Mouse (Mus musculus): ENCODE measurements at regions not wholly inside any gene's neighbourhood (a gene's known extent, or its start where the extent isn't known, plus 50 kb on each side); places are given as distances from the start of the nearest gene placed in this dataset.

- no peak for ATAC-seq (ENCODE audit: low FRiP score)
- 94% methylated on average over 3 of the region's 3 CpGs for WGBS
- DNase-seq (ENCODE audit: low spot score), result no peak
- H3K4me3 ChIP-seq (ENCODE audit: low read depth, low read length), result no peak overlapping the region
- no peaks in the 10 kb centered on the region for H3K9me3 ChIP-seq (ENCODE audit: control insufficient read depth, low read length)
- H3K27me3 ChIP-seq (ENCODE audit: control insufficient read depth, insufficient read depth, low read length), result no peaks in the 10 kb centered on the region
- H3K9ac ChIP-seq (ENCODE audit: low read depth, low read length), result no peak overlapping the region
- no peaks in the 10 kb centered on the region for H3K36me3 ChIP-seq (ENCODE audit: control insufficient read depth, insufficient read depth, low read length)
- H3K4me1 ChIP-seq (replicated peaks; ENCODE audit: control insufficient read depth, insufficient read depth, low read length), result no peaks in the 10 kb centered on the region
- no peak overlapping the region for H3K4me2 ChIP-seq (replicated peaks; ENCODE audit: low read depth, low read length)
- no peak overlapping the region for H3K27ac ChIP-seq (ENCODE audit: low read depth, low read length)
Measured at GRCm38 (mm10) chr10:66941974-66942373, 154.0 kb upstream of the Jmjd1c start.

DNA sequence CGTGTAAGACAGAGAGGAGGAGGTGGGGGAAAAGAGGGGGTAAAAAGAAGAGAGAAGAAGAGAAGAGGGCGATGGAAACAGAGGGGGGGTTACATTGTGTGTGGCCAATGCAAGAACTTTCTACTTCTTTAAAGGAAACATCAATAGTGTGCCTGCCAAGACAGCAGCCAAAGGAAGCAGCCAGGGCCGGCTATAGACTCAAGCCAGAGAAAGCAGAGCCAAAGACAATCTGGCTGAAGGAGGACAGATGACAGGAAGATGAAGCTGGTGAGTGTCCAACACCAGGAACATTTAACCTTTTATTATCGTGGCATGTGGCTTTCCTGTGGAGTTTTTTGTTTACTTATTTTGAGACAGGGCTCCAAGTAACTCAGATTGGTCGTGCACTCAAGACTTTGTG, 152.1 kb upstream of the Jmjd1c start:
- 66% methylated on average over 5 of the region's 5 CpGs for WGBS
- Histone ChIP-seq H3K27ac (ENCODE audit: low read depth, low read length) (no peak overlapping the region), H3K4me3 (ENCODE audit: low read depth, low read length) (no peak overlapping the region), H3K4me1 (replicated peaks; ENCODE audit: control insufficient read depth, insufficient read depth, low read length) (no peaks in the 10 kb centered on the region), H3K9ac (ENCODE audit: low read depth, low read length) (no peak overlapping the region), H3K4me2 (replicated peaks; ENCODE audit: low read depth, low read length) (no peak overlapping the region), H3K27me3 (ENCODE audit: control insufficient read depth, insufficient read depth, low read length) (no peaks in the 10 kb centered on the region), H3K9me3 (ENCODE audit: control insufficient read depth, low read length) (no peaks in the 10 kb centered on the region), H3K36me3 (ENCODE audit: control insufficient read depth, insufficient read depth, low read length) (no peaks in the 10 kb centered on the region)
- no peak for DNase-seq (ENCODE audit: low spot score)
- ATAC-seq (ENCODE audit: low FRiP score), result no peak

DNA sequence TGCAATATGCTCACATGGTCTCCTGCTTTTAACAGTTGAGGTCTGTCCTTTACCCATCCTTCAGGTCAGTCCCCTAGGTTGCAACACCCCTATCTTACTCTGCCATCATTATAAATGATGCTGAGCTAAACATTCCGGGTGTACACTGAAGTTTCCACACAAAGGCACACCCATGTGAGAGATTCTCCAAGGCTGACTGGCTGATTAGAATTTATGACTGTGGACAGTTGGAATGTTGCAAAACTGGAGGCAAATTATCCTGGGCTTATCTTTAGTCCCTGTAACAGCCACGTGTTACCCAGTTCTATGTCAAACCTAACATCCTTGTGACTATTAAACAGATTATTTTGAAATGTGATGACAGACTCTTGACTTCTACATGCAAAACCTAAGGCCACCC, 149.8 kb upstream of the Jmjd1c start:
- ATAC-seq (ENCODE audit: low FRiP score) (no peak), DNase-seq (ENCODE audit: low spot score) (no peak)
- no peaks in the 10 kb centered on the region for H3K9me3 ChIP-seq (ENCODE audit: control insufficient read depth, low read length)
- H3K4me2 ChIP-seq (replicated peaks; ENCODE audit: low read depth, low read length), result no peak overlapping the region
- H3K4me3 ChIP-seq (ENCODE audit: low read depth, low read length), result no peak overlapping the region
- H3K36me3 ChIP-seq (ENCODE audit: control insufficient read depth, insufficient read depth, low read length), result no peaks in the 10 kb centered on the region
- H3K4me1 ChIP-seq (replicated peaks; ENCODE audit: control insufficient read depth, insufficient read depth, low read length), result no peaks in the 10 kb centered on the region
- no peak overlapping the region for H3K9ac ChIP-seq (ENCODE audit: low read depth, low read length)
- no peak overlapping the region for H3K27ac ChIP-seq (ENCODE audit: low read depth, low read length)
- 87% methylated on average over 2 of the region's 2 CpGs for WGBS
- H3K27me3 ChIP-seq (ENCODE audit: control insufficient read depth, insufficient read depth, low read length), result no peaks in the 10 kb centered on the region

- Histone ChIP-seq H3K9me3 (ENCODE audit: control insufficient read depth, low read length) (no peaks in the 10 kb centered on the region), H3K4me2 (replicated peaks; ENCODE audit: low read depth, low read length) (no peak overlapping the region), H3K4me3 (ENCODE audit: low read depth, low read length) (no peak overlapping the region), H3K27ac (ENCODE audit: low read depth, low read length) (no peak overlapping the region), H3K4me1 (replicated peaks; ENCODE audit: control insufficient read depth, insufficient read depth, low read length) (no peaks in the 10 kb centered on the region), H3K9ac (ENCODE audit: low read depth, low read length) (no peak overlapping the region), H3K36me3 (ENCODE audit: control insufficient read depth, insufficient read depth, low read length) (no peaks in the 10 kb centered on the region), H3K27me3 (ENCODE audit: control insufficient read depth, insufficient read depth, low read length) (no peaks in the 10 kb centered on the region)
- ATAC-seq (ENCODE audit: low FRiP score), result no peak
- no peak for DNase-seq (ENCODE audit: low spot score)
- 96% methylated on average over 2 of the region's 2 CpGs for WGBS
Measured at GRCm38 (mm10) chr10:66948329-66948728, 147.6 kb upstream of the Jmjd1c start.

GRCm38 (mm10) chr10:66950441-66950840, 145.5 kb upstream of the Jmjd1c start:
- ATAC-seq (ENCODE audit: low FRiP score) (no peak), DNase-seq (ENCODE audit: low spot score) (no peak)
- no peak overlapping the region for H3K4me3 ChIP-seq (ENCODE audit: low read depth, low read length)
- 88% methylated on average over 4 of the region's 4 CpGs for WGBS
- H3K9me3 ChIP-seq (ENCODE audit: control insufficient read depth, low read length), result no peaks in the 10 kb centered on the region
- H3K4me2 ChIP-seq (replicated peaks; ENCODE audit: low read depth, low read length), result no peak overlapping the region
- H3K4me1 ChIP-seq (replicated peaks; ENCODE audit: control insufficient read depth, insufficient read depth, low read length), result no peaks in the 10 kb centered on the region
- no peaks in the 10 kb centered on the region for H3K27me3 ChIP-seq (ENCODE audit: control insufficient read depth, insufficient read depth, low read length)
- no peaks in the 10 kb centered on the region for H3K36me3 ChIP-seq (ENCODE audit: control insufficient read depth, insufficient read depth, low read length)
- H3K9ac ChIP-seq (ENCODE audit: low read depth, low read length), result no peak overlapping the region
- H3K27ac ChIP-seq (ENCODE audit: low read depth, low read length), result no peak overlapping the region

DNA sequence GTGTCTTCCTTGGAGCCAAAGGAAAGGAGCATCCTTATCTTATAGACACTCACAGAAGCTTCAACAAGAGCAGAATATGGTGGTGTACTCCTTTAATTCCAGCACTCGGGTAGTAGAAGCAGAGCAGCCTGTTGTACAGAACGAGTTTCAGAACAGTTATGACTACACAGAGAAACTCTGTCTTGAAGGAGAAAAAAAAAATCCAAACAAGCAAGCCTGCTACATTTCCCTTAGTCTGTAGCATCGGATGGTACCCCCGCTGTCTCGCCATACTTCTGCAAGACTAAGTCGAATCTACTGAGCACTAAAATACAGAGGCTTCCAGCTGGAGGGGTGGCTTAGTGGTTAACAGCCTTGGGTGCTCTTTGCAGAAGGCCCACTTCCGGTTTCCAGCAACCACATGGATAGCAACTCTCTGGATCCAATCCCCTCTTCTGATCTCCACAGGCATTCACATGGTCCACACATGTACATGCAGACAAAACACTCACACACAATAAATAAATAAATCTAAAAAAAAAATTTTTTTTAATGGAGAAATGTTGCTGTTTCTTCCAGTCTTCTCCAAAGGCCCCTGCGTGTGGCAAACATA, 144.6 kb upstream of the Jmjd1c start:
- WGBS, result 89% methylated on average over 8 of the region's 8 CpGs
- no peak for ATAC-seq (ENCODE audit: low FRiP score)

DNA sequence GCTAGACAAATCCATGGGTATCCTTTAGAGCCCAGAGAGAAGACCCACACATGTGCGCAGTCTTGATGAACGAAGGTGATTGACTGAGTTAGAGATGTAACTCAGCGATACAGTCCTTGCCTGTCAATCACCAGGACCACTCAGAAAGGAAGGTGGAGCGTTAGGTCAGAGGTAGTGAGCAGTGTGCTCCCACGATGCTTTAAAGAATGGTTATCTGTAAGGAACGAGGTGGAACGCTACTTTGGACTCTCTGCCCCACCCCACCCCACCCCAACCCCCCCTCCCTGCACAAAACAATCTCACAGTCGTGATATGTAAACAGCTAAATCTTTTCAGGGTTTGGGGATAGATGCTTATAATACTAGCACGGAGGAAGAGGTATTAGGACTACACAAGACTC, 144.0 kb upstream of the Jmjd1c start:
- Histone ChIP-seq H3K27ac (ENCODE audit: low read depth, low read length) (no peak overlapping the region), H3K9me3 (ENCODE audit: control insufficient read depth, low read length) (no peaks in the 10 kb centered on the region), H3K36me3 (ENCODE audit: control insufficient read depth, insufficient read depth, low read length) (no peaks in the 10 kb centered on the region), H3K9ac (ENCODE audit: low read depth, low read length) (no peak overlapping the region), H3K4me3 (ENCODE audit: low read depth, low read length) (no peak overlapping the region), H3K27me3 (ENCODE audit: control insufficient read depth, insufficient read depth, low read length) (no peaks in the 10 kb centered on the region), H3K4me2 (replicated peaks; ENCODE audit: low read depth, low read length) (no peak overlapping the region), H3K4me1 (replicated peaks; ENCODE audit: control insufficient read depth, insufficient read depth, low read length) (no peaks in the 10 kb centered on the region)
- DNase-seq (ENCODE audit: low spot score) (no peak), ATAC-seq (ENCODE audit: low FRiP score) (no peak)
- WGBS, result 76% methylated on average over 9 of the region's 9 CpGs

More for the DNA sequence above, 144.6 kb upstream of the Jmjd1c start:
- Histone ChIP-seq H3K4me3 (ENCODE audit: low read depth, low read length) (no peak overlapping the region), H3K36me3 (ENCODE audit: control insufficient read depth, insufficient read depth, low read length) (no peaks in the 10 kb centered on the region), H3K27me3 (ENCODE audit: control insufficient read depth, insufficient read depth, low read length) (no peaks in the 10 kb centered on the region), H3K9ac (ENCODE audit: low read depth, low read length) (no peak overlapping the region), H3K4me2 (replicated peaks; ENCODE audit: low read depth, low read length) (no peak overlapping the region), H3K27ac (ENCODE audit: low read depth, low read length) (no peak overlapping the region), H3K9me3 (ENCODE audit: control insufficient read depth, low read length) (no peaks in the 10 kb centered on the region), H3K4me1 (replicated peaks; ENCODE audit: control insufficient read depth, insufficient read depth, low read length) (no peaks in the 10 kb centered on the region)
- no peak for DNase-seq (ENCODE audit: low spot score)

DNA sequence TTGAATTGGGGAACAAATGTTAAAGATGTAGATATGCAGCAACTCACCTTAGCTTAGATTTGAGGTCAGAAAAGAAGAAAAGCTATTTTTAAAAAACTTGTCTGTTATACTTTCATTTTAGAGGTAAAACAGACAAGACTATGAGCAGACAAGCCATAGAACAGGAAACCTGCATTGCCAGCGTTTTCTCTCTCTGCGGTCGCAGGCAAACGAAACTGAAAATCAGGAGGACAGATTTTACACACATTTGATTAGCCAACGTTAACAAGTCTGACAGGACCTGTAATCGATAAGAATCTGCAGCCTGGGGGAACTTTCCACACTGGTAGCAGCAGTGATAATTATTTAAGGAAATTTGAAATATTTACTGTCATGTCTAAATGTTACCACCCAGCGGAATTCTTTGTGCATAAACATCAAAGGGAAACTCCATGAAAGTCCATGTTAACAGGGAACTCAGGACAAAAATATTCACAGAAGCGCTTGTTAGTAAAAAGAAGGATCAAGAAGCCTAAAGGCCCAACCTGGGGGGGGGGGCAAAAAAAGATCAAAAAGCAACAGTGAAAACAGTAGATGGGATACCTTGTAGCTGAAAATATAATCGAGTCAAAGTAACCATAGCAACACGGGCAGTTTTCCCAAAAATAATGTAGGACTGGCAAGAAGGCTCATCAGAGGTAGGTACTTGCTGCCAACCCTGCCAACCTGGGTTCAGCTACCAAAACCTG, 142.5 kb upstream of the Jmjd1c start:
- no peaks in the 10 kb centered on the region for H3K36me3 ChIP-seq (ENCODE audit: control insufficient read depth, insufficient read depth, low read length)
- no peaks in the 10 kb centered on the region for H3K9me3 ChIP-seq (ENCODE audit: control insufficient read depth, low read length)
- H3K4me3 ChIP-seq (ENCODE audit: low read depth, low read length), result no peak overlapping the region
- WGBS, result 86% methylated on average over 10 of the region's 10 CpGs
- H3K27me3 ChIP-seq (ENCODE audit: control insufficient read depth, insufficient read depth, low read length), result no peaks in the 10 kb centered on the region
- H3K4me1 ChIP-seq (replicated peaks; ENCODE audit: control insufficient read depth, insufficient read depth, low read length), result no peaks in the 10 kb centered on the region
- ATAC-seq (ENCODE audit: low FRiP score), result no peak
- no peak overlapping the region for H3K4me2 ChIP-seq (replicated peaks; ENCODE audit: low read depth, low read length)
- no peak overlapping the region for H3K9ac ChIP-seq (ENCODE audit: low read depth, low read length)
- no peak overlapping the region for H3K27ac ChIP-seq (ENCODE audit: low read depth, low read length)
- no peak for DNase-seq (ENCODE audit: low spot score)

DNA sequence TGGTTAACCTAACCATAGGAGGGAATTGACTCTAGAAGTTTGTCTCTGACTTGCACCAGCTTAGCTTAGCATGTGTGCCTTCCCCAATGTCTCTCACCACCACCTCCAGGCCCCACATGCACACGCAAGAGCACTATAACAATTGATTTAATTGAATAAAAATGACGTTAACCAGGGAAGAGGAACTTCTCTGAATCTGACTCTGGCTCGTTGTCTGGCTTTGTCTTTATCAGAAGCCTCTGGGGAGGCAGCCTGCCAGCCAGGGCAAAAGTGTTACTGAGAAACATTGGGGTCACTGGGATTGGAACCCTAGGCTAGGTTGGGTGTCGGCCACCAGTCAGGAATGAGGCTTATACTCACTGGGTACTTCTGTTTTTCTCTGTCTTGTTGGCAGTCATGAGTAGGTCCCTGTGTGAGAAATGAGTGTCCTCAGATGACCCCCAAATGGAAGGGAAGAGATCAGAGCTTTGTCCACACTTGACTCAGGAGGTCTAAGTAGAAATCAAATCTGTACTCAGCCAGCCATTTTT, 141.9 kb upstream of the Jmjd1c start:
- Histone ChIP-seq H3K4me1 (replicated peaks; ENCODE audit: control insufficient read depth, insufficient read depth, low read length) (no peaks in the 10 kb centered on the region), H3K4me3 (ENCODE audit: low read depth, low read length) (no peak overlapping the region), H3K27me3 (ENCODE audit: control insufficient read depth, insufficient read depth, low read length) (no peaks in the 10 kb centered on the region), H3K36me3 (ENCODE audit: control insufficient read depth, insufficient read depth, low read length) (no peaks in the 10 kb centered on the region), H3K9me3 (ENCODE audit: control insufficient read depth, low read length) (no peaks in the 10 kb centered on the region), H3K4me2 (replicated peaks; ENCODE audit: low read depth, low read length) (no peak overlapping the region), H3K27ac (ENCODE audit: low read depth, low read length) (no peak overlapping the region), H3K9ac (ENCODE audit: low read depth, low read length) (no peak overlapping the region)
- DNase-seq (ENCODE audit: low spot score) (no peak), ATAC-seq (ENCODE audit: low FRiP score) (no peak)
- 81% methylated on average over 4 of the region's 4 CpGs for WGBS

Measured in hindbrain, embryonic 11.5 days (tissue).